Mouse (Mus musculus): ENCODE measurements around the gene Cyp26c1.

DNA sequence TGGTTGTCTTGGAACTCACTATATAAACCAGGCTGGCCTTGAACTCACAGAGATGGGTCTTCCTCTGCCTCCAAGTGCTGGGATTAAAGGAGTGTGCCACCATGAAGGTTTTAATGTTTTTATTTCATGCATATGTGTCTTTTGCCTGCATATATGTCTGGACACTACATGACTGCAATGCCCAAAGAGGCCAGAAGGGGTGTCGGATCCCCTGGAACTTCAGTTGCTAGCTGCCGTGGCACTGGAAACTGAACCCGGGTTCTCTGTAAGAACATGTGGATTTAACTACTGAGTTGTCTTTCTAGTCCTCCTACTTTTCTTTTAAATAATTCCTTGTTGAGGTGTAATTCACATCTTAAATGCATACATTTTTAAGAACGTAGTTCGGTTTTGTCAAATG, 39.2 kb downstream of the Cyp26c1 start:
- TF ChIP-seq POLR2A (IDR thresholded peaks at IDR 0.05; ENCODE audit: low read depth, low read length) = no peak
- TF ChIP-seq CTCF (conservative IDR thresholded peaks at IDR 0.05; ENCODE audit: insufficient read depth, insufficient read length, low read depth, low read length) = no peak

Measured in kidney, adult 2 months (tissue).